Mouse (Mus musculus) megakaryocyte-erythroid progenitor cell, adult 5-6 weeks (primary cell): ENCODE data around the gene Gnl3. TPM values are rescaled to one million over a fixed set of nuclear protein-coding genes. Genes with fewer than 3 reads are reported as not detected.

Experiments used
- total RNA-seq, 2 experiments: library from RNA; stranded (forward) in 1 of 2; stranded (reverse) in 1 of 2; fragments of 200-1000, 215-1000 nt in 1 of 2; fragments of >200 nt in 1 of 2; fragmentation: Nextera tagmentation in 1 of 2; gene quantifications; 2 replicates each; pipeline ENCODE4 v1.2.3; 2014 to 2017

Gene Gnl3
- total RNA-seq, 2 experiments from 2014 or later, result 595 to 624 TPM

Other genes starting within 250 kb of the Gnl3 start
- 3.3 and 14.3 TPM in 2 replicates for gene Tmem110, start 193.6 kb downstream of the Gnl3 start, total RNA-seq (2014; fragmentation: Nextera tagmentation)
- 4.1 and 6.9 TPM in 2 replicates for gene Tmem110, start 193.6 kb downstream of the Gnl3 start, total RNA-seq (2017)
- 0.52 and 1.4 TPM in 2 replicates for gene Mustn1, start 140.0 kb downstream of the Gnl3 start, total RNA-seq (2014; fragmentation: Nextera tagmentation)
- gene Mustn1, start 140.0 kb downstream of the Gnl3 start, total RNA-seq (2017), result 1.2 TPM in 1 of 2 replicates, not detected in the other
- gene Itih4, start 132.7 kb downstream of the Gnl3 start, total RNA-seq (2014; fragmentation: Nextera tagmentation), result not detected in 2 replicates
- gene Itih4, start 132.7 kb downstream of the Gnl3 start, total RNA-seq (2017), result not detected in 2 replicates
- not detected in 2 replicates for gene Itih3, start 95.4 kb downstream of the Gnl3 start, total RNA-seq (2014; fragmentation: Nextera tagmentation)
- gene Itih3, start 95.4 kb downstream of the Gnl3 start, total RNA-seq (2017), result not detected in 2 replicates
- not detected in 2 replicates for gene Itih1, start 75.9 kb downstream of the Gnl3 start, total RNA-seq (2014; fragmentation: Nextera tagmentation)
- gene Itih1, start 75.9 kb downstream of the Gnl3 start, total RNA-seq (2017), result not detected in 2 replicates
- 7.8 and 8.2 TPM in 2 replicates for gene Nek4, start 67.8 kb downstream of the Gnl3 start, total RNA-seq (2014; fragmentation: Nextera tagmentation)
- gene Nek4, start 67.8 kb downstream of the Gnl3 start, total RNA-seq (2017), result 8.3 and 10.7 TPM in 2 replicates
- gene Glt8d1, start 17.8 kb downstream of the Gnl3 start, total RNA-seq (2014; fragmentation: Nextera tagmentation), result 41.3 and 42.4 TPM in 2 replicates
- 19.3 and 44.1 TPM in 2 replicates for gene Glt8d1, start 17.8 kb downstream of the Gnl3 start, total RNA-seq (2017)
- 188 and 214 TPM in 2 replicates for gene Spcs1, start 17.5 kb downstream of the Gnl3 start, total RNA-seq (2014; fragmentation: Nextera tagmentation)
- gene Spcs1, start 17.5 kb downstream of the Gnl3 start, total RNA-seq (2017), result 91.6 and 97.9 TPM in 2 replicates
- gene Pbrm1, start within 50 bp of the Gnl3 start, total RNA-seq (2014; fragmentation: Nextera tagmentation), result 64.6 and 83.6 TPM in 2 replicates
- 75.7 and 82.9 TPM in 2 replicates for gene Pbrm1, start within 50 bp of the Gnl3 start, total RNA-seq (2017)
- gene Smim4, start 109.8 kb upstream of the Gnl3 start, total RNA-seq (2014; fragmentation: Nextera tagmentation), result 161 and 205 TPM in 2 replicates
- gene Smim4, start 109.8 kb upstream of the Gnl3 start, total RNA-seq (2017), result 56.2 and 61.8 TPM in 2 replicates
- gene Nt5dc2, start 111.9 kb upstream of the Gnl3 start, total RNA-seq (2014; fragmentation: Nextera tagmentation), result 82.3 and 91.5 TPM in 2 replicates
- 49.2 and 87.0 TPM in 2 replicates for gene Nt5dc2, start 111.9 kb upstream of the Gnl3 start, total RNA-seq (2017)
- 0.20 and 0.37 TPM in 2 replicates for gene Stab1, start 149.5 kb upstream of the Gnl3 start, total RNA-seq (2014; fragmentation: Nextera tagmentation)
- not detected in 2 replicates for gene Stab1, start 149.5 kb upstream of the Gnl3 start, total RNA-seq (2017)
- 1.8 TPM in 1 of 2 replicates, not detected in the other for gene Tnnc1, start 189.2 kb upstream of the Gnl3 start, total RNA-seq (2014; fragmentation: Nextera tagmentation)
- not detected in 2 replicates for gene Tnnc1, start 189.2 kb upstream of the Gnl3 start, total RNA-seq (2017)
- gene Nisch, start 197.8 kb upstream of the Gnl3 start, total RNA-seq (2014; fragmentation: Nextera tagmentation), result 144 and 164 TPM in 2 replicates
- 67.7 and 77.9 TPM in 2 replicates for gene Nisch, start 197.8 kb upstream of the Gnl3 start, total RNA-seq (2017)
- gene Sema3g, start 198.7 kb upstream of the Gnl3 start, total RNA-seq (2014; fragmentation: Nextera tagmentation), result not detected in 2 replicates
- not detected in 2 replicates for gene Sema3g, start 198.7 kb upstream of the Gnl3 start, total RNA-seq (2017)
- 10.2 and 23.0 TPM in 2 replicates for gene Phf7, start 232.2 kb upstream of the Gnl3 start, total RNA-seq (2014; fragmentation: Nextera tagmentation)
- gene Phf7, start 232.2 kb upstream of the Gnl3 start, total RNA-seq (2017), result 9.8 and 15.7 TPM in 2 replicates
- 42.7 and 43.6 TPM in 2 replicates for gene Bap1, start 232.3 kb upstream of the Gnl3 start, total RNA-seq (2014; fragmentation: Nextera tagmentation)
- gene Bap1, start 232.3 kb upstream of the Gnl3 start, total RNA-seq (2017), result 65.4 and 67.9 TPM in 2 replicates